Mouse (Mus musculus) lung, postnatal 0 days (tissue): ENCODE data around the gene Ildr2. TPM values are rescaled to one million over a fixed set of nuclear protein-coding genes. Genes with fewer than 3 reads are reported as not detected.

ENCODE experiments used
- ATAC-seq: fragments of 200-750 bp; cut with Nextera tagmentation; 2 replicates; pipeline ENCODE4 v1.8.0; 2017; ENCODE audit warnings: moderate library complexity
- DNase-seq: peaks from one replicate; pipeline ENCODE4 v3.0.0-alpha.2; 2016; ENCODE audit warnings: low spot score
- H3K27ac ChIP-seq: fragments of 300-500 bp; sonication (generic); 2 replicates; pipeline ENCODE4 v1.5.1; 2014; ENCODE audit warnings: antibody characterized with exemption, mild to moderate bottlenecking, low read length, mixed read lengths
- H3K27me3 ChIP-seq: fragments of 300-500 bp; sonication (generic); replicated peaks from 2 replicates; pipeline ENCODE4 v1.6.1; 2014; ENCODE audit warnings: low read length, mixed read lengths; ENCODE audit not compliant: insufficient read depth
- H3K36me3 ChIP-seq: fragments of 300-500 bp; sonication (generic); 2 replicates; pipeline ENCODE4 v1.6.1; 2014; ENCODE audit warnings: low read length, mixed read lengths; ENCODE audit not compliant: insufficient read depth
- H3K4me1 ChIP-seq: fragments of 300-500 bp; sonication (generic); 2 replicates; pipeline ENCODE4 v1.6.1; 2014; ENCODE audit warnings: antibody characterized with exemption, low read depth, low read length, mixed read lengths; ENCODE audit not compliant: insufficient read depth
- H3K4me2 ChIP-seq: fragments of 300-500 bp; sonication (generic); replicated peaks from 2 replicates; pipeline ENCODE4 v1.6.1; 2014; ENCODE audit warnings: low read depth, mild to moderate bottlenecking, low read length, moderate library complexity, mixed read lengths
- H3K4me3 ChIP-seq: fragments of 300-500 bp; sonication (generic); 2 replicates; pipeline ENCODE4 v1.5.1; 2014; ENCODE audit warnings: low read depth, low read length
- H3K9ac ChIP-seq: fragments of 300-500 bp; sonication (generic); replicated peaks from 2 replicates; pipeline ENCODE4 v1.6.1; 2014; ENCODE audit warnings: low read depth, mild to moderate bottlenecking
- H3K9me3 ChIP-seq: fragments of 300-500 bp; sonication (generic); 2 replicates; pipeline ENCODE4 v1.6.1; 2016; ENCODE audit warnings: low read length, mixed read lengths
- CTCF ChIP-seq: IDR thresholded peaks from 2 replicates; pipeline ENCODE4 v1.5.1; 2016; ENCODE audit warnings: antibody characterized with exemption, mild to moderate bottlenecking
- EP300 ChIP-seq: IDR thresholded peaks from 2 replicates; pipeline ENCODE4 v1.6.1; 2016; ENCODE audit warnings: antibody characterized with exemption, mild to moderate bottlenecking, control low read depth
- WGBS: fragments of 180-500 bp; shearing (Covaris S2); extraction: QIAGEN DNeasy Blood & Tissue Kit; methylation state at CpG from one replicate; pipeline ENCODE4 v1.1.7; 2014; 5-methylcytosine and 5-hydroxymethylcytosine counted together
- polyA plus RNA-seq: library from polyadenylated mRNA; unstranded; fragments of >200 nt; fragmentation: Nextera tagmentation; extraction: Ambion mirVana; gene quantifications from 2 replicates; pipeline ENCODE4 v1.2.1, GENCODE M21; 2015

Gene Ildr2
- polyA plus RNA-seq, 1 experiment from 2014 or later, result 0.79 TPM

GRCm38 (mm10) chr1:166342539-166342938 lies 88.6 kb downstream of the Ildr2 start:
- WGBS, result 66% methylated on average over 1 of the region's 1 CpGs
- ATAC-seq (no peak), DNase-seq (no peak)
- H3K4me1 ChIP-seq, result no peaks in the 10 kb centered on the region
- no peak overlapping the region for H3K4me3 ChIP-seq
- no peaks in the 10 kb centered on the region for H3K9me3 ChIP-seq
- TF ChIP-seq EP300 (no peak), CTCF (no peak)
- H3K4me2 ChIP-seq, result no peak overlapping the region
- no peak overlapping the region for H3K9ac ChIP-seq
- H3K27ac ChIP-seq, result no peak overlapping the region
- no peaks in the 10 kb centered on the region for H3K27me3 ChIP-seq
- H3K36me3 ChIP-seq, result no peaks in the 10 kb centered on the region

DNA sequence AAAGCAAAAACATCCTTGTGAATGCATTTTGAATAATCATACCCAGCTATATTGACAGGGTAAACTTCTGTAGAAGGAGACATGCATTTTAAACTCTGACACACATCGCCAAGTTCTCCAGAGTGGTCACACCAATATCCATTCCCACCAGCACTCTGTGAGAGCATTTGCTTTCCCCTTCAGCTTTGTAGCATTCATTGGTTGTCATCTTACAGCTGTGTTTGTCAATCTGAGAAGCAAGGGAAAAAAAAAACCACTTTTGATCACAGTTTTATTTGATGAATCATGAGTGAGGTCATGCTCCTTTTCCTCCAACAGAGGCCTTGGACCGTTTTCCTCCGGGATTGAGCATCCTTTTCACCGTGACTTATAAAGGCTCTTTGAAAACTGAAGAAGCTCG lies 89.6 kb downstream of the Ildr2 start:
- no peak for ATAC-seq

DNA sequence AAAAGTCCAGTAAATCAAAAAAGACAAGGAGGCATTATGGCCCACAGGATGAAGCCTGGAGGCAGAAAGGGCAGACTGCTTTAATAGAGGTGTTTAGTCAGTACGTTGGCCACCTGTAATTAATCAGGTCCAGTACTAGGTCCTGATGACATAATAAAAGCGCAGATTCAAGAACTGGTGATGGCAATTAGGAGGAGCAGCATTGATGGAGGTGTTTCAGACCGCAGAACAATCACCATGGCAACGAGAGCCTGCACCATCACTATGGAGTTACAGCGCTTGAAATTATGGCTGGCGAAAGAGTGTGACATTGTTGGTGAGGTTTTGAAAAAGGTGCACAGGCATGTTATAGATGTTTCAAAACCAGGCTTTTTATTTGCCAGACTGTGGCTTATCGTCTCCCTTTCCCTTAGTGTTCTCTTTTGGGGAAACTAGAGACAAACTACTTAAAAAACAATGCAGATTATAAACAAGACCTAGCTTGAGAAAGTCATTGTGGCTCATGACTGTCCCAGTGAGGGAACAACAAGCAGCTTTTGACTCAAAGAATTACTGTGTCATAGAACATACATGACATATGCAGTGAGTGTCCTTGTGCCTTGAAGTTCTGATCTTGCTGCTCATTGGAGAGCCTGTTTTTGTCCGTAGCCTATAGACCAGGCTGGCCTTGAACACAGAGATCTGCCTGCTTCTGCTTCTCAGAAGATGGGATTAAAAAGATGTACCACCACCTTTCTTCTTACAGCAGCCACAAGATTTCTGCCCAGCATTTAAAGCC lies 90.5 kb downstream of the Ildr2 start:
- TF ChIP-seq CTCF, result no peak
- TF ChIP-seq EP300, result no peak
- Histone ChIP-seq H3K4me1 (no peaks in the 10 kb centered on the region), H3K27me3 (no peaks in the 10 kb centered on the region), H3K9ac (no peak overlapping the region), H3K9me3 (no peaks in the 10 kb centered on the region), H3K4me3 (no peak overlapping the region), H3K36me3 (no peaks in the 10 kb centered on the region), H3K27ac (no peak overlapping the region), H3K4me2 (no peak overlapping the region)
- DNase-seq, result no peak
- WGBS, result 82% methylated on average over 8 of the region's 8 CpGs
- ATAC-seq, result no peak

More for the DNA sequence above, 89.6 kb downstream of the Ildr2 start:
- H3K27ac ChIP-seq, result no peak overlapping the region
- DNase-seq, result no peak
- TF ChIP-seq EP300, result no peak
- TF ChIP-seq CTCF, result no peak
- no peaks in the 10 kb centered on the region for H3K36me3 ChIP-seq
- no peaks in the 10 kb centered on the region for H3K4me1 ChIP-seq
- no peak overlapping the region for H3K4me2 ChIP-seq
- no peak overlapping the region for H3K4me3 ChIP-seq
- H3K9ac ChIP-seq, result no peak overlapping the region
- no peaks in the 10 kb centered on the region for H3K9me3 ChIP-seq
- no peaks in the 10 kb centered on the region for H3K27me3 ChIP-seq
- 61% methylated on average over 5 of the region's 5 CpGs for WGBS

- H3K4me3 ChIP-seq, result no peak overlapping the region
- H3K27ac ChIP-seq, result no peak overlapping the region
- ATAC-seq, result no peak
- no peak for DNase-seq
- no peaks in the 10 kb centered on the region for H3K27me3 ChIP-seq
- no peak overlapping the region for H3K9ac ChIP-seq
- TF ChIP-seq CTCF (no peak), EP300 (no peak)
- no peak overlapping the region for H3K4me2 ChIP-seq
- H3K36me3 ChIP-seq, result no peaks in the 10 kb centered on the region
- H3K4me1 ChIP-seq, result no peaks in the 10 kb centered on the region
- 91% methylated on average over 6 of the region's 6 CpGs for WGBS
- H3K9me3 ChIP-seq, result no peaks in the 10 kb centered on the region
These were observed 91.7 kb downstream of the Ildr2 start for GRCm38 (mm10) chr1:166345602-166346001.

GRCm38 (mm10) chr1:166346906-166347305 lies 93.0 kb downstream of the Ildr2 start:
- 59% methylated on average over 3 of the region's 3 CpGs for whole genome bisulfite sequencing
- no peak for DNase-seq
- no peaks in the 10 kb centered on the region for H3K36me3 ChIP-seq

DNA sequence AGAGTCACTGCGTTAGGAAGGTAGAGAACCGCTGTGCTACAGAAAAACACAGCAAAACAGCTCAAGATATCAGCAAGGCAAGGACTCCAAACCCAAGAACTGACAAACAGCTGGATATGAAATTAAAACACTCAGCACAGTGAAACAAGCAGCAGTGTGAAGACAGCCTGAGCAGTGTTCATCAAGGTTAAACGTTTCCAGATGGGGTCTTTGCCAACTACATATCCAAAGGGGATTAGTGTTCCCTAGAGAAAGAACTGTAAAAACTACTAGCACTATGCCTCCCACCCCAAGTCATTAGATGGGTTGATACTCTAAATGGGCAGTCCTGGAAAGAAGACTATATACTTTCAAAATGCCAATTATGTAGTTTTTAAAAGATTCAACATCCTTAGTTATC lies 95.4 kb downstream of the Ildr2 start:
- no peaks in the 10 kb centered on the region for H3K36me3 ChIP-seq
- ATAC-seq (no peak), DNase-seq (no peak)
- H3K9ac ChIP-seq, result no peak overlapping the region
- no peaks in the 10 kb centered on the region for H3K27me3 ChIP-seq
- no peak overlapping the region for H3K4me2 ChIP-seq
- no peaks in the 10 kb centered on the region for H3K4me1 ChIP-seq
- no peak overlapping the region for H3K4me3 ChIP-seq
- H3K9me3 ChIP-seq, result no peaks in the 10 kb centered on the region
- no peak overlapping the region for H3K27ac ChIP-seq
- TF ChIP-seq CTCF (no peak), EP300 (no peak)
- WGBS, result 68% methylated on average over 3 of the region's 3 CpGs

More at GRCm38 (mm10) chr1:166346906-166347305, 93.0 kb downstream of the Ildr2 start:
- no peak overlapping the region for H3K4me3 ChIP-seq
- H3K9me3 ChIP-seq, result no peaks in the 10 kb centered on the region
- no peaks in the 10 kb centered on the region for H3K27me3 ChIP-seq
- TF ChIP-seq CTCF (no peak), EP300 (no peak)
- no peaks in the 10 kb centered on the region for H3K4me1 ChIP-seq
- H3K4me2 ChIP-seq, result no peak overlapping the region
- ATAC-seq, result no peak
- no peak overlapping the region for H3K27ac ChIP-seq
- no peak overlapping the region for H3K9ac ChIP-seq

DNA sequence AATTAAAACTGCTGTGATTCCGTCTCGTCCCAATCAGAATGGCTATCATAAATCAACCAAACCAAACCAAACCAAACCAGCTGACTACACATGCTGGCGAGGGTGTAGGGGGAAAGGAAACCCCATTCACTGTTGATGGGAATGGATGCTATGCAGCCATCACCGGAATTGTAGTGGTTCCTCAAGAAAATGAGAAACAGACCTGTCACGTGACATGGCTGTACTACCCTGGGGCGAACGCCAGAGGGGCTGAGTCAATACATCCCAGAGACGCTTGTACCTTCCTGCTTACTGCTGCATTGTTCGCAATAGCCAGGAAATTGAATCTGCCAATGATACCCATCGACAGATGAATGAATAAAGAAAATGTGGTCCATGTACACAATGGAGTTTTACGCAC lies 95.8 kb downstream of the Ildr2 start:
- Histone ChIP-seq H3K4me2 (no peak overlapping the region), H3K9ac (no peak overlapping the region), H3K4me1 (no peaks in the 10 kb centered on the region), H3K36me3 (no peaks in the 10 kb centered on the region), H3K27me3 (no peaks in the 10 kb centered on the region), H3K9me3 (no peaks in the 10 kb centered on the region), H3K27ac (no peak overlapping the region), H3K4me3 (no peak overlapping the region)
- TF ChIP-seq CTCF (no peak), EP300 (no peak)
- DNase-seq (no peak), ATAC-seq (no peak)
- WGBS, result 81% methylated on average over 11 of the region's 11 CpGs
